Mouse (Mus musculus): ENCODE measurements around the gene Alk.

- TF ChIP-seq CTCF (IDR thresholded peaks at IDR 0.05; ENCODE audit: low read depth) (no peak), EP300 (IDR thresholded peaks at IDR 0.05; ENCODE audit: low read depth) (no peak)
These were observed 271.5 kb downstream of the Alk start for GRCm38 (mm10) chr17:72332909-72333308.

Measured in liver, postnatal 0 days (tissue).